8 mouse cellular contexts compared by ENCODE assay signal in the genomic region with DNA sequence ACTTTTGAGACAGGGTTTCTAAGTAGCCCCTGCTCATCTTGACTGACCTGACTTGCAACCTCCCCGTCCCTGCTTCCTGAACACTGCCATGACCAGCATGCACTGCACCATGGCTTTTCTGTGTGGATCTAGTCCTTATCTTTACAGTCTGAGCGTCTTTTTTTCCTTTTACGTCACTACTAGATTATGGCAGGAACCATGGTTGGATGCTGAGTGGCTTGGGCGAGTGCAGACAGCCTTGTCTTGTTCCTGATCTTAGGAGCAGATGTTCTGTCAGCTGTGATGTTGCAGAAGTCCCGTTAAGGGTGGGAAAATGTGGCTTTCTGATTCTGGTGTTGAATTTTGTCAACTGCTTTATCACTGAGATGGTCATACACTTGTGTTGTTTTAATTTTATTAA. TPM values are rescaled to one million over a fixed set of nuclear protein-coding genes. Genes with fewer than 3 reads are reported as not detected.
DNase-seq lines count a peak whose midpoint lies in the region; ATAC-seq and TF ChIP-seq lines count a peak whose summit lies in the region.

No protein-coding gene starts in this region.

- ATAC-seq in kidney, embryonic 14.5 days (ENCODE audit: low FRiP score, low TSS enrichment), result no peak
- ATAC-seq in forebrain, embryonic 12.5 days (ENCODE audit: low FRiP score), result no peak
- ATAC-seq in intestine, embryonic 16.5 days, result peak; percentile 46

- no peak overlapping the region; the same call in 1 of the 2 replicates for H3K4me2 ChIP-seq in kidney, embryonic 14.5 days (replicated peaks; ENCODE audit: low read depth, low read length)
- 0 out of 2 replicates have a peak overlapping the region, but pooled peaks have one; percentile 4 for H3K4me2 ChIP-seq in forebrain, embryonic 12.5 days
- no peak overlapping the region for H3K4me2 ChIP-seq in intestine, embryonic 16.5 days (ENCODE audit: low read depth, low read length)

- no peak overlapping the region for H3K9ac ChIP-seq in kidney, embryonic 14.5 days (ENCODE audit: low read depth, low read length)
- H3K9ac ChIP-seq in forebrain, embryonic 12.5 days, result no peak overlapping the region
- no peak overlapping the region for H3K9ac ChIP-seq in intestine, embryonic 16.5 days (ENCODE audit: low read depth, low read length)

- no peak for TF ChIP-seq POLR2A in kidney, adult 2 months (IDR thresholded peaks at IDR 0.05; ENCODE audit: low read depth, low read length)

- H3K9me3 ChIP-seq in kidney, embryonic 14.5 days (ENCODE audit: control insufficient read depth, low read length), result no peaks in the 10 kb centered on the region
- no peaks in the 10 kb centered on the region for H3K9me3 ChIP-seq in forebrain, embryonic 12.5 days
- no peaks in the 10 kb centered on the region for H3K9me3 ChIP-seq in intestine, embryonic 16.5 days (ENCODE audit: control insufficient read depth, low read length)

- H3K4me3 ChIP-seq in kidney, embryonic 14.5 days (ENCODE audit: low read length), result no peak overlapping the region
- H3K4me3 ChIP-seq in kidney, adult 2 months (ENCODE audit: insufficient read depth, low read depth, low read length), result no peak overlapping the region
- no peak overlapping the region for H3K4me3 ChIP-seq in forebrain, embryonic 12.5 days (replicated peaks)
- H3K4me3 ChIP-seq in intestine, embryonic 16.5 days (ENCODE audit: low read length), result no peak overlapping the region

- H3K27ac ChIP-seq in kidney, embryonic 14.5 days (ENCODE audit: low read depth, low read length), result peak overlapping the region; percentile 76
- no peak overlapping the region for H3K27ac ChIP-seq in kidney, adult 2 months (ENCODE audit: insufficient read depth, low read depth, low read length)
- peak overlapping the region; percentile 97 for H3K27ac ChIP-seq in forebrain, embryonic 12.5 days
- peak overlapping the region; percentile 87 for H3K27ac ChIP-seq in intestine, embryonic 16.5 days (ENCODE audit: low read length)

- no peaks in the 10 kb centered on the region for H3K36me3 ChIP-seq in kidney, embryonic 14.5 days (ENCODE audit: control insufficient read depth, insufficient read depth, low read length)
- H3K36me3 ChIP-seq in kidney, adult 2 months (ENCODE audit: control insufficient read depth, insufficient read depth, low read length), result no peaks in the 10 kb centered on the region
- peaks cover 5% of the 10 kb centered on the region; the same call in 1 of the 2 replicates for H3K36me3 ChIP-seq in forebrain, embryonic 12.5 days (replicated peaks)
- no peaks in the 10 kb centered on the region for H3K36me3 ChIP-seq in intestine, embryonic 16.5 days (ENCODE audit: control insufficient read depth, insufficient read depth, low read length)

- TF ChIP-seq CTCF in kidney, adult 2 months (conservative IDR thresholded peaks at IDR 0.05; ENCODE audit: insufficient read depth, insufficient read length, low read depth, low read length), result no peak

- peaks cover 38% of the 10 kb centered on the region for H3K4me1 ChIP-seq in kidney, embryonic 14.5 days (ENCODE audit: control insufficient read depth, insufficient read depth, low read length)
- H3K4me1 ChIP-seq in kidney, adult 2 months (ENCODE audit: control insufficient read depth, insufficient read depth, low read length), result peaks cover 21% of the 10 kb centered on the region; the same call in 1 of the 2 replicates
- H3K4me1 ChIP-seq in forebrain, embryonic 12.5 days, result peaks cover 65% of the 10 kb centered on the region
- H3K4me1 ChIP-seq in intestine, embryonic 16.5 days (ENCODE audit: control insufficient read depth, insufficient read depth, low read length), result peaks cover 55% of the 10 kb centered on the region

- DNase-seq in kidney, adult 2 months, result no peak
- DNase-seq in neural tube, embryonic 10.5 days (ENCODE audit: extremely low spot score, low spot score), result peak; percentile 32
- no peak for DNase-seq in adrenal gland, adult 18-20 months (ENCODE audit: low spot score in 2 of 2)
- DNase-seq in gastrocnemius, adult 8-10 months (ENCODE audit: low spot score in 2 of 2), result no peak
- no peak for DNase-seq in natural killer cell, adult 2 months (ENCODE audit: low spot score in 2 of 2)

- no peaks in the 10 kb centered on the region for H3K27me3 ChIP-seq in kidney, embryonic 14.5 days (ENCODE audit: control insufficient read depth, insufficient read depth, low read length)
- no peaks in the 10 kb centered on the region for H3K27me3 ChIP-seq in kidney, adult 2 months (replicated peaks; ENCODE audit: control insufficient read depth, insufficient read depth, low read length)
- no peaks in the 10 kb centered on the region for H3K27me3 ChIP-seq in forebrain, embryonic 12.5 days
- H3K27me3 ChIP-seq in intestine, embryonic 16.5 days (replicated peaks; ENCODE audit: control insufficient read depth, insufficient read depth, low read length), result no peaks in the 10 kb centered on the region

- 17% methylated on average over 5 of the region's 5 CpGs for WGBS in kidney, embryonic 14.5 days
- WGBS in kidney, adult 2 months, result 49% methylated on average over 5 of the region's 5 CpGs
- 24% methylated on average over 5 of the region's 5 CpGs for WGBS in forebrain, embryonic 12.5 days
- 14% methylated on average over 5 of the region's 5 CpGs for WGBS in intestine, embryonic 16.5 days

RNA-seq across cellular contexts. Expression of a gene that starts 34.1 kb away (rescaled TPM):
- 10.8 and 15.4 TPM in 2 replicates for polyA plus RNA-seq in kidney, embryonic 14.5 days (2014; fragmentation: Nextera tagmentation; extraction: Ambion mirVana)
- polyA plus RNA-seq in kidney, adult 2 months (2012; rRNA removed), result 65.1 and 65.2 TPM in 2 replicates
- polyA plus RNA-seq in forebrain, embryonic 12.5 days (2016; fragmentation: Nextera tagmentation; extraction: Ambion mirVana), result 41.2 and 45.3 TPM in 2 replicates
- 21.7 and 23.7 TPM in 2 replicates for polyA plus RNA-seq in intestine, embryonic 16.5 days (2015; fragmentation: Nextera tagmentation; extraction: Ambion mirVana)
- 10 to 100 TPM; 75.7 to 96.6 TPM for total RNA-seq in adrenal gland, adult 18-20 months (2021)
- total RNA-seq in gastrocnemius, adult 8-10 months (2022), result 100 to 1,000 TPM; 133 to 200 (median 169) TPM

RNA-seq across cellular contexts. Expression of a gene that starts 54.4 kb away (rescaled TPM):
- 124 and 166 TPM in 2 replicates for polyA plus RNA-seq in kidney, embryonic 14.5 days (2014; fragmentation: Nextera tagmentation; extraction: Ambion mirVana)
- polyA plus RNA-seq in kidney, adult 2 months (2012; rRNA removed), result 1.9 and 4.8 TPM in 2 replicates
- 179 and 182 TPM in 2 replicates for polyA plus RNA-seq in forebrain, embryonic 12.5 days (2016; fragmentation: Nextera tagmentation; extraction: Ambion mirVana)
- polyA plus RNA-seq in intestine, embryonic 16.5 days (2015; fragmentation: Nextera tagmentation; extraction: Ambion mirVana), result 115 and 120 TPM in 2 replicates
- total RNA-seq in adrenal gland, adult 18-20 months (2021), result 1 to 10 TPM; 1.2 to 2.2 TPM
- under 1 TPM in 1 of 4 experiments, not detected in 3; 0.44 TPM for total RNA-seq in gastrocnemius, adult 8-10 months (2022)

Comparison
In these comparisons a context has a peak if more than half of its experiments do, and no peak if none do; other contexts are left out.
1. RNA of a gene that starts 54.4 kb away (polyA plus RNA-seq): 179 to 182 TPM in forebrain, embryonic 12.5 days, 124 to 166 TPM in kidney, embryonic 14.5 days and 115 to 120 TPM in intestine, embryonic 16.5 days; 1.9 to 4.8 TPM in kidney, adult 2 months; every median in the first group is over 10 times any median in the second.